Mouse (Mus musculus) embryonic fibroblast, embryonic 13.5 days (primary cell): ENCODE data around the gene Wscd2.

Experiments
- CTCF ChIP-seq: IDR thresholded peaks from 2 replicates; pipeline ENCODE4 v1.5.1; 2011; ENCODE audit warnings: mild to moderate bottlenecking, control low read depth, low read length, moderate library complexity, borderline replicate concordance; ENCODE audit not compliant: insufficient read depth
- POLR2A ChIP-seq: IDR thresholded peaks from 2 replicates; pipeline ENCODE4 v1.6.1; 2011; ENCODE audit warnings: low read depth, mild to moderate bottlenecking, control low read depth, low read length, moderate library complexity

DNA sequence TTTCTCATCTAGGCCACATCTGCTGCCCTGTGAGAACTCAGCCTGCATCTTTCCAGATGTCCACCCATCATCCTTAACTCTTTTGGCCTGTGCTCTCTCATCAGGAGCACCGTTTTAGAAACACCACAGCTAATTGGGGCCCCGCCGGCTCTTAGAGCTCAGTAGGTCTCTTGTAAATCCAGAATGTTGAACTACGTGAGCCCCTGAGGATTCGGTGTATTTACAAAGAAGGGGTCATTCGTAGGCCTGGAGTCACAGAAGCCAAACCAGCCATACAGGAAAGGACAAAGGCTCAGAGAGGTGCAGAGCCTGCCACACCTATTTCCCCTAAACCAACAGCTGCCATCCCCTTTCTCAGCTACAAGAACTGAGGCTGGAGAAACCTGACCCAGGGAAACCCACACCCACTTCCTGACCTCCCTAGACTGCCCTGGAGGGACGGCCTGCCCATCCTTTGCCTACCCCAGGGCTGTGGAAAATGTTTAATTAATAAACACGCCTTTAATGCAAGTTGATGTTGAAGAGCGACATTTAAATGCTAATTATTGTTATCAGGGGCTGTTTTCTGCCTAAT lies 106.7 kb downstream of the Wscd2 start:
- TF ChIP-seq POLR2A = no peak
- no peak for TF ChIP-seq CTCF
